Mouse (Mus musculus) brain, adult 2 months (tissue): Measurements from ENCODE around the gene Gab1.

ENCODE experiments used
- DNase-seq: peaks from one replicate; pipeline ENCODE4 v3.0.0; 2011; ENCODE audit warnings: low read depth, low spot score

Gab1 gene

GRCm38 (mm10) chr8:80811591-80811991, 68.7 kb downstream of the Gab1 start:
- DNase-seq: peak; percentile 42

- DNase-seq: no peak
Observed at GRCm38 (mm10) chr8:80810916-80811315, 69.4 kb downstream of the Gab1 start.

DNA sequence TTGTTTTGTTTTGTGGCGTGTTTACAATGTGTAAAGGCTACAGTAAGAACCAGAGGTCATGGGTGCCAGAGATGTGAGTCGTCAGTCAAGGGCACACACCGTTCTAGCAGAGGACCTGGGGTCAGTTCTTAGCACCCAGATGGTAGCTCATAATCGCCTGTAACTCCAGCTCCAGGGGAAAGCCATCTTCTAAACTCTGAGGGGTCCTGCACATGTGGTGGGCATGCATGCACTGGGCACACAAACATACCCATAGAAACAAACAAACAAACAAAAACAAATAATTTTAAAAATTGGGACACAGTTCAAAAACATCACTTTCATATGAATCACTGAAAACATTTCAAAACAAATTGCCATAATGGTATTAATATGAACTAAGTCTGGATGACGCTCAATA, 69.9 kb downstream of the Gab1 start:
- no peak for DNase-seq

DNA sequence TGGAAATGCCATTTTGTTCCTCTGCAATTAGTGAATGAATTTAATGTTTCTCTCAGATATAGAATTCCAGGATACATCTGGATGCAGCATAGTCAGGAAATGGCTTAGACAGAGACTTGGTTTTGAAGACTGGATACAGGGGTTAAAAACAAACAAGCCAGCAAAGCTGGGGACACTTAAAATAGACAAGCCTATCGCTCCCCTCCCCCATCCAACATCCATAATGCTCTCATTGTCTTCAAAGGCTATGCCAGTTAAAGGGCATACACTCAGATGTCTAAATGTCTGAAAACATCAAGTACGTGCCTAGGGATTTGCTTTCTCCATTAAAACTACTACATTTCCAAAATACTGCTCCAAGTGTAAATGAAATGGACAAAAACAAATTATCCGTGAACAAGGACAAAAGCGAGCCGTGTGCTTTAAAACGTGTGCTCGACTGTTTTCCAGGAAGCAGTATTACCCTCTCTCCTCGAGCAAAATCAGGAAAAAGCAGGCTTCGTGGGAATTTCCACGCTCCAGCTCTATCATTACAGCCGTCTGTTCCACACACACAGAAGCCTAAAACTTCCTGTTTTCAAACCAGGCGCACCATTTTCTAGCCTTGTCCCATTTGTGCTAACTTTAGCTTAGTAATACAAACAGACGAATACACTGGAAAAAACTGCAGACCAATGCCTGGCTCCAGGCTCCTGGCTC, 72.4 kb downstream of the Gab1 start:
- peak; percentile 56 for DNase-seq

DNA sequence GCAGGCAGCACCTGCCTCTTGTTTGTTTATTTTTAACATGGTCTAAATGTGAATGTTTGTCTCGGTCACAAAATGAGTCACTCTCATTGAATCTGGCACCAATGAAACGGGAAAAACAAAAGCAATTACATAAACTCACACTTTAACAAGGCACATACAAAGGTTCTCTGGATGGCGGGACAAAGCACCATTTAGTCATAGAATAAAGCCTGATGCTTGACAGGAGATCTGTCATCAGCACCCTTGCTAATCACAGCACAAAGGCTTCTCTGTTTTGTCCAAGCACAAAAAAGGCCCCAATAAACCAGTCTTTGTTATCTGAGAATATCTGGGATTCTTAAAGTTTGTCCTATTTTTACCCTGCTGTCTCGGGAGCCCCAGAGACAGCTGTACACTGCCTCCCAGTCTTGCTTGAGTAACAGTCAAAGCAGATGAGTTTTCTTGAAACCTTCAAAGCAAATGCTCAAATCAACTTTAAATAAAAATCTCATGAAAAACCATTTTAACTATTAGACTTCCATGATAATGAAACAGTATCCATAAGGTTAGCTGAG, 76.2 kb downstream of the Gab1 start:
- DNase-seq: peak; percentile 92

- no peak for DNase-seq
Observed at GRCm38 (mm10) chr8:80798778-80799177, 81.5 kb downstream of the Gab1 start.

GRCm38 (mm10) chr8:80798198-80798777, 82.0 kb downstream of the Gab1 start:
- DNase-seq: no peak

GRCm38 (mm10) chr8:80796070-80796469, 84.2 kb downstream of the Gab1 start:
- DNase-seq: no peak

GRCm38 (mm10) chr8:80794585-80795509, 85.5 kb downstream of the Gab1 start:
- DNase-seq: no peak

- DNase-seq: no peak
Observed at GRCm38 (mm10) chr8:80793791-80794515, 86.4 kb downstream of the Gab1 start.

DNA sequence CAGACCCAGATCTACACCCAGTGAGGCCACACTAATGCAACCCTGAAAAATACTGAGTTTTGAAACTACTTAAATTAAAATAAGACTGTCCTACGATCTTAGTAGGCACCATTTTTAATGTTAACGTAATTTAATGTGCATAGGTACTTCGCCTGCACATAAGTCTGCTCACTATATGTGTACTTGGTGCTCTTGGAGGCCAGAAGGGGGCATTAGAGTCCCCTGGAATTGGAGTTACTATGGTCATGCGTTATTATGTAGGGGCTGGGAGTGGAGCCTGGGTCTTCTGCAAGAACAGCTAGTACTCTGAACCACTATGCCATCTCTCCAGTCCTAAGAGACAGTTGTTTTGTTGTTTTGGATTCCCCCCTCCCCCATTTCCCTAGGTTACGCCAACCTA, 88.1 kb downstream of the Gab1 start:
- DNase-seq: no peak

- DNase-seq: no peak
Observed at GRCm38 (mm10) chr8:80789324-80789723, 91.0 kb downstream of the Gab1 start.

GRCm38 (mm10) chr8:80784559-80784958, 95.8 kb downstream of the Gab1 start:
- DNase-seq: no peak

DNA sequence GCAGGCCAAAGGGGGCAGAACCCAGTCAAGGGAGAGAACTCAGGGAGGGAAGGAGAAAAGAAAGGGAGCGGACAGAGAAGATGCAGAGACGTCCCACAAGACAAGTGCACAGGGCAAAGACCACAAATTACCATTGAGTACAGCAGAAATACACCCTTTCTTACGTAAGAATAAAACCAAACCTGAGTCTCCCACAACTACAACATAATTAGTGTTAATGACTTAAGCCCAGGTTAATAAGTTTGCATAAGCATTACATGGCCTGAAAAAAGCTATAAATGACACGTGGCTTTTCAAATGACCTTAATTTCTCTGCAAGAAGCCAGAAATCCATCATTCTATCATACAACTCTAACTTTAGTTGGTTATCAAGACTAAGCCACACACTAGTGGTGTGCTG, 97.0 kb downstream of the Gab1 start:
- DNase-seq: no peak

DNA sequence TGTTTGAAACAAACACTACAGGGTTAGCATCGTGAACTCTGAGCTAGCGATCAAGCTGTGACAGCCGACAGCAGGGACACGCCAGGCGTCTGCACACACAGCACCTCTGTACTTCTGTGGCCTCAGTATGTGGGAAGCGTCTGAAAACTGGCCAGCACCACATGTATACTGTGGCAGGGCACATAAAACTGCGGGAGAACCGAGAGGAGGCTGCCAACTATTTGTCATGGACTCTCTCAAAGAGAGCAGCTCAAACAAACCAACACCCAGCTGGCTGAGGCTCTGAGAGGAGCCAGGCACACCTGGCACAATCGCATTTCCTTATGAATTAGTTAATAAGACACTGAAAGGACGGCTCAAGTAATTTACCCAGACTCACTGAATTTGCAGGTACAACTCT, 99.0 kb downstream of the Gab1 start:
- DNase-seq: peak; percentile 22

DNA sequence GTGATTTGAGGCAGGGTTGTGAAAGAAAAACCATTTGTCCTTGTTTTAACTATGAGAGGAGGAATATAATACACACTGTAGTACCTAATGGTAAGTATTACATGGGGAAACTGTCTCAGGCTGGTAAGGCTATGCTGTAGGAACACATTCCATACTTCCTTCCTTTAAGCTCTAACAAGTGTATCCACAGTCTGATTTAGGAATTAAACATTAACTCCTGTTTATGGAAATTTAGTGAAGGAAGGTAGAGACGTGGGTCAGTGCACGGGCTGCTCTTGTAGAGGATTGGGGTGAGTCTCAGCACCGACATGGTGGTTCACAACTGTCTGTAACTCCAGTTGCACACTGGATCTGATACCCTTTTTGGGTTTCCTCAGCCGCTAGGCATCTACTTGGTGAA, 100.0 kb downstream of the Gab1 start:
- no peak for DNase-seq

DNA sequence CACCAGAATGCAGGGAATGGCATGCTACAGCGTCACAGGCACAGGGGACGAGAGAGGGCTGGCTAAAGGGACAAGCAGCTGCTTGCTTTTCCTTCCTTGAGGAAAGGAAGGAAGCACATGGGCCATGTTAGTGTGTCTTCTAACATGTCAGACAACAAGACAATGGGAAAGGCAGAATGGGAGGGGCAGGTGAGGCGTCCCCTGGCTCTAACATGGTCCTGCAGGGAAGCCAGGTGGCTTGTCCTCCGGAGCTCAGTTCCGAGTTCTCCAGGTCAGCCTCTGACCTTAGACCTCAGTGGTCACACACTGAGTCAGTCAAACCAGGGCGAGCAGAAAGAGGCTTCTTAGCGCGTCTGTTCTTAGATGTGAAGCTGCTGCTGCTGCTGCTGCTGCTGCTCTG, 103.9 kb downstream of the Gab1 start:
- no peak for DNase-seq

DNA sequence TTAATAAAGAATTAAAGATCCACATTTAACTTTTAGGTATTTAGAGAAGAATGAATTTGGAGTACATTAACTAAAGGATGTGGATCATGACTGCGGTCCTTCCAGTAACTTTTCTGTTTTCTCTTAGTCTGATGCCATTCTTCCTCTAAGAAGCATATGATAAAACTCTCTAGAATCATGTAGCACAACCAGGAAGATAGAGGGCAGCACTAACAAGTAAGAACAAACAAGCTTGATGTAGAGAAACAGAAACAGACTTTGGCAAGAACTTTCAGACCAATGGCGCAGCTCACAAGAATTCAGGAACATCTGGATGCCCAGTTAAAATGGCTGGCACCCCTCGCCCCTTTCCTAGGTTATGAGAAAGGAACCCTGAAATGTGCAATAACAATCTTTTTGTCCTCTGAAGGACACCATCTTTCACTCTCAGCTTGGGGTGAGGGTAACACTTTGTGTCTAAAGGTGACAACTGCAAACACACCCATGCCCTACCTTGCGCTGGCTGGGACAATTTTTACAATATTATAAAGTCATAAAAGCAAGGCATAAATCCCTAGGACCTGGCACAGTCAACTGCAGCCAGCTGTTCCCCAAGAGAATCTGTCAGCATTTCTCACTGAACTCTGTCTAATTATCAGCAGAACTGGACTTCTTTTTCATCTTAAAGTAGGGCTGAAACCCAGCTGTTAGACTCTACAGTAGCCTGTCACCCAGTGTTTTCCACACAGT, 107.4 kb downstream of the Gab1 start:
- peak; percentile 75 for DNase-seq

- DNase-seq: no peak
Observed at GRCm38 (mm10) chr8:80768451-80768850, 111.9 kb downstream of the Gab1 start.

DNA sequence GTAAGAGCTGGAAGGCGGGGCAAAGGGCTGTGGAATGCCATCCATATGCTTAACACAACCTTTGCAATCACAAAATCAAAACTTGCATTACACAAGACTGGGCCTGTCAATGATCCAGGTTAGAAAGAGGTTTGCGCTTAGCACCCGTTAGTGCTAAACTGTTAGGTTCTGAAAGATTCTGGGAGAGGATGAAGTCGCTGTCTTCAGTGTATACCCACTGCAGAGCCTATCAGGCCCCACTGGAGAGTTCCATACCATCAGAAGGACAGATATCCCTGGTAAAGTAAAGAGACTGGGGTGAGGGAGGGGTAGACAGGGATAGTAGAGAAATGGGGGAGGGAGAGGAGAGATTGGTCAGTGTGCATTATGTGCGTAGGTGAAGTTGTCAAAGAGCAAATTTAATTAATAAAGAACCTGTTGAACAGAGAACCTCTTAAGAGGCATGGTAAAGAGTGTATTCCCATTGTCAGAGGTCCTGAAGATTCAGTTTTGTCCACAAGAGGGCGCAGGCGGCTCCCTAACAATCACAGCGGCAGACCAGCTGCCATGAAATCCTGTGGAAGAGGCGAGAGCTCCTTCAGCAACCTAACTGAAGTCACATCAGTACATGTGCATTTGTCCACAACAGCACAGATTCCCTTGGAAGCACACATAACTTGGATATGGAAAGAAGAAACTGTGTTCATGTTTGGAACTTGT, 127.2 kb downstream of the Gab1 start:
- peak; percentile 89 for DNase-seq
